ENCODE assay signal across 25 mouse cellular contexts in genomic region chr17:26261826-26262225, GRCm38 (mm10). TPM values are rescaled to one million over a fixed set of nuclear protein-coding genes. Genes with fewer than 3 reads are reported as not detected.
DNase-seq lines count a peak whose midpoint lies in the region; ATAC-seq and TF ChIP-seq lines count a peak whose summit lies in the region.
"Had no signal": no experiment of that assay in that cellular context is flagged by ENCODE, and none has a peak within 500 bp of the region (broad histone marks: within the 10 kb centered on the region; RNA-seq: fewer than 3 reads in every experiment).

No protein-coding gene starts in this region.

- ATAC-seq in hindbrain, postnatal 0 days: no peak
- no peak for ATAC-seq in hindbrain, embryonic 12.5 days (ENCODE audit: low FRiP score)
- ATAC-seq in midbrain, embryonic 14.5 days (ENCODE audit: low FRiP score, low TSS enrichment): no peak
- ATAC-seq: forebrain, embryonic 14.5 days had no signal

- H3K4me1 ChIP-seq in hindbrain, postnatal 0 days (ENCODE audit: insufficient read depth, low read length): no peaks in the 10 kb centered on the region
- H3K4me1 ChIP-seq in hindbrain, embryonic 12.5 days: no peaks in the 10 kb centered on the region
- no peaks in the 10 kb centered on the region for H3K4me1 ChIP-seq in midbrain, embryonic 14.5 days (ENCODE audit: control insufficient read depth, insufficient read depth, low read length)
- H3K4me1 ChIP-seq in midbrain, embryonic 10.5 days: no peaks in the 10 kb centered on the region
- H3K4me1 ChIP-seq in E14TG2a.4 (replicated peaks; ENCODE audit: low read depth, low read length): peaks cover 20% of the 10 kb centered on the region
- H3K4me1 ChIP-seq: embryonic facial prominence, embryonic 10.5 days; heart, embryonic 12.5 days; hindbrain, embryonic 15.5 days; lung, embryonic 15.5 days; neural tube, embryonic 15.5 days had no signal

- peaks cover 48% of the 10 kb centered on the region for H3K36me3 ChIP-seq in hindbrain, postnatal 0 days (ENCODE audit: insufficient read depth, low read length)
- H3K36me3 ChIP-seq in hindbrain, embryonic 12.5 days: peaks cover 77% of the 10 kb centered on the region
- H3K36me3 ChIP-seq in midbrain, embryonic 14.5 days (ENCODE audit: control insufficient read depth, insufficient read depth, low read length): peaks cover 88% of the 10 kb centered on the region
- peaks cover 100% of the 10 kb centered on the region for H3K36me3 ChIP-seq in midbrain, embryonic 10.5 days
- H3K36me3 ChIP-seq in E14TG2a.4 (ENCODE audit: insufficient read depth, low read length): peaks cover 94% of the 10 kb centered on the region

- DNase-seq in hindbrain, postnatal 0 days (ENCODE audit: low spot score): peak; percentile 7
- peak; percentile 4 for DNase-seq in midbrain, embryonic 14.5 days
- DNase-seq in midbrain, embryonic 10.5 days (ENCODE audit: low spot score): no peak
- peak; percentile 49 for DNase-seq in induced T-regulatory cell, adult 2 months (ENCODE audit: low read depth)
- no peak for DNase-seq in left cerebral cortex, adult 8-10 months (ENCODE audit: low spot score in 2 of 2)
- no peak for DNase-seq in thymus, postnatal 10 days (ENCODE audit: low spot score in 2 of 2)
- DNase-seq: adrenal gland, postnatal 10 days; cerebellum, adult 11 months; cerebellum, postnatal 25 days; kidney, adult 8-10 months; kidney, postnatal 4 days; liver; right cerebral cortex, postnatal 4 days; thymus, adult 18-20 months had no signal

- H3K27me3 ChIP-seq in hindbrain, postnatal 0 days (ENCODE audit: insufficient read depth, low read length): no peaks in the 10 kb centered on the region
- no peaks in the 10 kb centered on the region for H3K27me3 ChIP-seq in hindbrain, embryonic 12.5 days
- no peaks in the 10 kb centered on the region for H3K27me3 ChIP-seq in midbrain, embryonic 14.5 days (ENCODE audit: control insufficient read depth, insufficient read depth, low read length)
- H3K27me3 ChIP-seq in midbrain, embryonic 10.5 days (ENCODE audit: low read depth, poor library complexity, severe bottlenecking): no peaks in the 10 kb centered on the region
- H3K27me3 ChIP-seq in E14TG2a.4 (ENCODE audit: insufficient read depth, low read length): no peaks in the 10 kb centered on the region
- H3K27me3 ChIP-seq: CH12.LX; heart, embryonic 12.5 days; hindbrain, embryonic 15.5 days; lung, embryonic 15.5 days; neural tube, embryonic 15.5 days had no signal

- WGBS in hindbrain, postnatal 0 days: 82% methylated on average over 4 of the region's 4 CpGs
- WGBS in hindbrain, embryonic 12.5 days: 92% methylated on average over 4 of the region's 4 CpGs
- WGBS in midbrain, embryonic 14.5 days: 85% methylated on average over 4 of the region's 4 CpGs
- WGBS in midbrain, embryonic 10.5 days: 93% methylated on average over 4 of the region's 4 CpGs

- H3K9ac ChIP-seq in hindbrain, postnatal 0 days (replicated peaks; ENCODE audit: low read length): no peak overlapping the region
- no peak overlapping the region for H3K9ac ChIP-seq in hindbrain, embryonic 12.5 days
- no peak overlapping the region for H3K9ac ChIP-seq in midbrain, embryonic 14.5 days (replicated peaks; ENCODE audit: low read length)
- H3K9ac ChIP-seq: heart, embryonic 12.5 days; hindbrain, embryonic 15.5 days; lung, embryonic 15.5 days; neural tube, embryonic 15.5 days had no signal

- H3K27ac ChIP-seq in hindbrain, postnatal 0 days: no peak overlapping the region
- no peak overlapping the region for H3K27ac ChIP-seq in hindbrain, embryonic 12.5 days
- no peak overlapping the region for H3K27ac ChIP-seq in midbrain, embryonic 14.5 days (replicated peaks; ENCODE audit: low read depth, low read length)
- H3K27ac ChIP-seq in midbrain, embryonic 10.5 days (replicated peaks): no peak overlapping the region
- H3K27ac ChIP-seq: embryonic facial prominence, embryonic 10.5 days; hindbrain, embryonic 15.5 days; lung, embryonic 15.5 days; neural tube, embryonic 15.5 days had no signal

- TF ChIP-seq CTCF in hindbrain, postnatal 0 days (IDR thresholded peaks at IDR 0.05; ENCODE audit: low read depth): peak; percentile 40
- peak; percentile 19 for TF ChIP-seq CTCF in E14TG2a.4 (conservative IDR thresholded peaks at IDR 0.05; ENCODE audit: low read length)

- H3K9me3 ChIP-seq in hindbrain, postnatal 0 days (ENCODE audit: low read length): no peaks in the 10 kb centered on the region
- H3K9me3 ChIP-seq in hindbrain, embryonic 12.5 days (replicated peaks): no peaks in the 10 kb centered on the region
- no peaks in the 10 kb centered on the region for H3K9me3 ChIP-seq in midbrain, embryonic 14.5 days (ENCODE audit: control insufficient read depth, low read length)
- H3K9me3 ChIP-seq in midbrain, embryonic 10.5 days (replicated peaks): no peaks in the 10 kb centered on the region
- H3K9me3 ChIP-seq in E14TG2a.4 (ENCODE audit: low read length): no peaks in the 10 kb centered on the region
- H3K9me3 ChIP-seq: embryonic facial prominence, embryonic 10.5 days; heart, embryonic 12.5 days; hindbrain, embryonic 15.5 days; lung, embryonic 15.5 days; neural tube, embryonic 15.5 days had no signal

- H3K4me2 ChIP-seq in hindbrain, postnatal 0 days (ENCODE audit: low read depth, low read length): no peak overlapping the region
- no peak overlapping the region for H3K4me2 ChIP-seq in hindbrain, embryonic 12.5 days (replicated peaks)
- H3K4me2 ChIP-seq in midbrain, embryonic 14.5 days (ENCODE audit: low read length): no peak overlapping the region
- H3K4me2 ChIP-seq: heart, embryonic 12.5 days; hindbrain, embryonic 15.5 days; lung, embryonic 15.5 days; neural tube, embryonic 15.5 days had no signal

- no peak overlapping the region for H3K4me3 ChIP-seq in hindbrain, postnatal 0 days (ENCODE audit: low read length)
- H3K4me3 ChIP-seq in hindbrain, embryonic 12.5 days: no peak overlapping the region
- no peak overlapping the region for H3K4me3 ChIP-seq in midbrain, embryonic 14.5 days (replicated peaks; ENCODE audit: low read depth, low read length)
- no peak overlapping the region for H3K4me3 ChIP-seq in midbrain, embryonic 10.5 days
- H3K4me3 ChIP-seq in E14TG2a.4 (replicated peaks; ENCODE audit: low read length): no peak overlapping the region
- H3K4me3 ChIP-seq: embryonic facial prominence, embryonic 10.5 days; heart, embryonic 12.5 days; hindbrain, embryonic 15.5 days; lung, embryonic 15.5 days; neural tube, embryonic 15.5 days had no signal

RNA-seq across cellular contexts. Expression of gene Luc7l, which starts 9.1 kb away (rescaled TPM):
- 81.8 and 82.7 TPM in 2 replicates for total RNA-seq in hindbrain, postnatal 0 days (2014; rRNA removed)
- 84.5 and 91.1 TPM in 2 replicates for polyA plus RNA-seq in hindbrain, postnatal 0 days (2015; fragmentation: Nextera tagmentation; extraction: Ambion mirVana)
- polyA plus RNA-seq in hindbrain, embryonic 12.5 days (2016; fragmentation: Nextera tagmentation; extraction: Ambion mirVana): 138 and 140 TPM in 2 replicates
- polyA plus RNA-seq in midbrain, embryonic 14.5 days (2014; fragmentation: Nextera tagmentation; extraction: Ambion mirVana): 85.7 and 119 TPM in 2 replicates
- 130 and 131 TPM in 2 replicates for polyA plus RNA-seq in midbrain, embryonic 10.5 days (2016; fragmentation: Nextera tagmentation; extraction: Ambion mirVana)
- total RNA-seq in left cerebral cortex, adult 8-10 months (2022): 10 to 100 TPM; 72.2 to 78.2 (median 75.6) TPM

RNA-seq across cellular contexts. Expression of gene Fam234a, which starts 17.8 kb away (rescaled TPM):
- 42.4 and 42.6 TPM in 2 replicates for total RNA-seq in hindbrain, postnatal 0 days (2014; rRNA removed)
- polyA plus RNA-seq in hindbrain, postnatal 0 days (2015; fragmentation: Nextera tagmentation; extraction: Ambion mirVana): 34.9 and 37.5 TPM in 2 replicates
- 34.5 and 37.9 TPM in 2 replicates for polyA plus RNA-seq in hindbrain, embryonic 12.5 days (2016; fragmentation: Nextera tagmentation; extraction: Ambion mirVana)
- 22.1 and 29.1 TPM in 2 replicates for polyA plus RNA-seq in midbrain, embryonic 14.5 days (2014; fragmentation: Nextera tagmentation; extraction: Ambion mirVana)
- polyA plus RNA-seq in midbrain, embryonic 10.5 days (2016; fragmentation: Nextera tagmentation; extraction: Ambion mirVana): 27.6 and 28.7 TPM in 2 replicates
- total RNA-seq in left cerebral cortex, adult 8-10 months (2022): 10 to 100 TPM; 21.9 to 23.3 (median 22.3) TPM

RNA-seq across cellular contexts. Expression of gene Arhgdig, which starts 54.2 kb away (rescaled TPM):
- 280 and 290 TPM in 2 replicates for total RNA-seq in hindbrain, postnatal 0 days (2014; rRNA removed)
- polyA plus RNA-seq in hindbrain, postnatal 0 days (2015; fragmentation: Nextera tagmentation; extraction: Ambion mirVana): 376 and 384 TPM in 2 replicates
- polyA plus RNA-seq in hindbrain, embryonic 12.5 days (2016; fragmentation: Nextera tagmentation; extraction: Ambion mirVana): 19.4 and 22.2 TPM in 2 replicates
- polyA plus RNA-seq in midbrain, embryonic 14.5 days (2014; fragmentation: Nextera tagmentation; extraction: Ambion mirVana): 72.7 and 124 TPM in 2 replicates
- 5.5 and 5.8 TPM in 2 replicates for polyA plus RNA-seq in midbrain, embryonic 10.5 days (2016; fragmentation: Nextera tagmentation; extraction: Ambion mirVana)
- total RNA-seq in left cerebral cortex, adult 8-10 months (2022): 10 to 100 TPM; 86.9 to 98.2 (median 93.2) TPM
- total RNA-seq: megakaryocyte, adult 5-6 weeks had no signal

RNA-seq across cellular contexts. Expression of gene Rgs11, which starts 59.1 kb away (rescaled TPM):
- total RNA-seq in hindbrain, postnatal 0 days (2014; rRNA removed): 35.8 and 38.5 TPM in 2 replicates
- 20.5 and 28.5 TPM in 2 replicates for polyA plus RNA-seq in hindbrain, postnatal 0 days (2015; fragmentation: Nextera tagmentation; extraction: Ambion mirVana)
- 4.3 and 4.6 TPM in 2 replicates for polyA plus RNA-seq in hindbrain, embryonic 12.5 days (2016; fragmentation: Nextera tagmentation; extraction: Ambion mirVana)
- 2.6 and 5.2 TPM in 2 replicates for polyA plus RNA-seq in midbrain, embryonic 14.5 days (2014; fragmentation: Nextera tagmentation; extraction: Ambion mirVana)
- polyA plus RNA-seq in midbrain, embryonic 10.5 days (2016; fragmentation: Nextera tagmentation; extraction: Ambion mirVana): 0.67 and 0.72 TPM in 2 replicates
- total RNA-seq in left cerebral cortex, adult 8-10 months (2022): 10 to 100 TPM; 34.5 to 49.5 (median 46.8) TPM
- total RNA-seq: granulocyte monocyte progenitor cell, adult 5-6 weeks had no signal

Comparison
In these comparisons a context has a peak if more than half of its experiments do, and no peak if none do; other contexts are left out.
1. DNase-seq: peak in hindbrain, postnatal 0 days (single experiment), midbrain, embryonic 14.5 days (single experiment) and induced T-regulatory cell, adult 2 months (single experiment); none in midbrain, embryonic 10.5 days (single experiment), left cerebral cortex, adult 8-10 months (0 of 2) and thymus, postnatal 10 days (0 of 2).